Mouse (Mus musculus) cerebellum, adult 18-20 months (tissue): ENCODE results near the gene Casp8.
A peak's percentile ranks its signal among the peaks of the same experiment; 100 is the strongest.
"Not testable (repeated sequence)": the region's sequence is repeated elsewhere in the genome, so short reads cannot be mapped to it uniquely, and the experiment has no call there.

Source experiments
- DNase-seq, 2 experiments: peaks; one replicate each; pipeline ENCODE4 v3.0.0; 2021

The Casp8 gene

DNA sequence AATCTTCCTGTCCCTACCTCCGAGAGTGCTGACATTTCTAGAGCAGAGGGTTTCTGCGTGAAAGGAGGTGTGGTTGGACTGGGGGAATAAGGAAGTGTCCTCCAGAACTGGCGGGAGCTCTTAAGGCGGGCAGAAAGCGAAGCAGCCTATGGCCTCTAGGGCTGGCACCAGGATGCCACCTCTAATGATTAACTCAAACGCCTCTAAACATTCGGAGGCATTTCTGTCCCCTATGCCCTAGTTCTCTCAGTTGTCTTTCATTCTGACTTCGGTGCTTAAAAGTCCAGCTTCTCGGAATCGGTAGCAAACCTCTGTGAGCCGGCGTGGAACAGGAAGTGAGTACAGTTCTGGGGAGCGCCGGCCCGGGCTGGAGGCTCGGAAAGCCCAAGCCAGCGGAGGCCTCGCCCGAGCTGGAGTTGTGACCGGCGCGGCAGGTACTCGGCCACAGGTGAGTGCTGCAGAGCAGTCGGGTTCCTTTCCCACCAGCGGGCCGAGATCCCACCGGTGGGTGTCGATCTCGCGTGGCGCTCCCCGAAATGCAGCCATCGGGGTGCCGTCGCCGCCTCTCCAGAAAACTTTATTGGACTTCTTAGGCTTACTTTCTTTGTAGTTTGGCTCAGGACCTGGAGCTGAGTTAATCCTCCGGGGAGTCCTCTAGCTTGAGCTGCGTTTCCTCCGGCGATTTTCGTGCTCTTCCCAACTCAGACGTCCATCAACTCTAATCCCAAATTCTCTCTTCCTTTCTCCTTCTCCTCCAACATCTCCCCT, at the start of gene Casp8:
Casp8 (plus strand) TSS at position 84 of the 768 bp plus-strand sequence.
- DNase-seq: no peak

DNA sequence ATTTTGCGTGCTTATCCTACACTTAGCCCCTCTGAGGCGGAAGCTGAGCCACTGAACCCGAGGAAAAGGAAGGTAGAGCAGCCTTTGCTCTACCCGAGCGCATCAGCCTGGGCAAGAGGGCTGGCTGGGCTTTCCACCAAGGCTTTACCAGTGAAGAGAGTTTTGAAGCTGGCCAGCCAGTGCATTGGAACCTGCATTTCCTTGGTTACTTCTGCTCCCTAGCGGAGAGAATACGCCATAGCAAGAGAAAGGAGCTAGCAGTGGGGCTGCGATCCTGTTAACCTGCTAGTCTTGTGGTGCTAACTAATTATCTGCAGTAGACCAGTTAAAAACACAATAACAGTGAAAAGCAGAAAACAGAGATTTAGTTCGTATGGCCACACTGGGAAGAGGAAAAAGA, 48.3 kb upstream of the Casp8 start:
- DNase-seq: peak; percentile 70 to 75

DNA sequence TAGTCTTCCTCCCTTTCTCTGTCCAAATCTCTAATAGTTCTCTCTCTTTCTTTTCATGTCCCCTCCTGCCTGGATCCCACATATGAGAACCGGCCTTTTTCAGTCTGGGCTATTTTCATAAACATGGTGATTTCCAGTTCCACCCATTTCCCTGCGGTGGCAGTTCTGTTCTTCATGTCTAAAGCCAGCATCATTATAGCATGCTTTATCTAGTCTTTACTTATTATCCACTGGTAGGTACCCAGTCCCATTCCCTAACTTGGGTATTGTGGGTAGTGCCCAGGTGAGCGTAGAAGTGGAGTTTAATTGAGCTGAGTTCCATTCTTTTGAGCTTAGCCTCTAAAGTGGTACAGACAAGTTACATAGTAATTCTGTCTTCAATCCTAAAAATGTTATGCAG, 35.7 kb upstream of the Casp8 start:
- DNase-seq: no peak

DNA sequence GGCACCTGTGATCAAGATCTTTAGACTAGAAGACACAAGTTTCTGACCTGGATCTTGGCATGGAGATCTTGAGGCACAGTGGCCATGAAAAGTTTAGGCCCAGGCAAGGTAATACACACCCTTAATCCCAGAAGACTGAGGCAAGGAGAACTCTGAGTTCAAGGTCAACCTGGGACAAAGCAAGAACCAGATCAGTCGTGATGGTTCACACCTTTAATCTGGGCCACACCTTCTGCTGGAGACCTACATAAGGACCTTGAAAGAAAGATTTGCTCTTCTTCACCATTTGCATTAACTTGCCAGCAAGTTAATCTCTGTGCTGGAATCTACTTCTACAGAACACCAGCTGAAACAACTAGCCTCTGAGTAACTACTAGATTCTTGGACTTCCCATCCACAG, 34.6 kb upstream of the Casp8 start:
- no peak for DNase-seq

DNA sequence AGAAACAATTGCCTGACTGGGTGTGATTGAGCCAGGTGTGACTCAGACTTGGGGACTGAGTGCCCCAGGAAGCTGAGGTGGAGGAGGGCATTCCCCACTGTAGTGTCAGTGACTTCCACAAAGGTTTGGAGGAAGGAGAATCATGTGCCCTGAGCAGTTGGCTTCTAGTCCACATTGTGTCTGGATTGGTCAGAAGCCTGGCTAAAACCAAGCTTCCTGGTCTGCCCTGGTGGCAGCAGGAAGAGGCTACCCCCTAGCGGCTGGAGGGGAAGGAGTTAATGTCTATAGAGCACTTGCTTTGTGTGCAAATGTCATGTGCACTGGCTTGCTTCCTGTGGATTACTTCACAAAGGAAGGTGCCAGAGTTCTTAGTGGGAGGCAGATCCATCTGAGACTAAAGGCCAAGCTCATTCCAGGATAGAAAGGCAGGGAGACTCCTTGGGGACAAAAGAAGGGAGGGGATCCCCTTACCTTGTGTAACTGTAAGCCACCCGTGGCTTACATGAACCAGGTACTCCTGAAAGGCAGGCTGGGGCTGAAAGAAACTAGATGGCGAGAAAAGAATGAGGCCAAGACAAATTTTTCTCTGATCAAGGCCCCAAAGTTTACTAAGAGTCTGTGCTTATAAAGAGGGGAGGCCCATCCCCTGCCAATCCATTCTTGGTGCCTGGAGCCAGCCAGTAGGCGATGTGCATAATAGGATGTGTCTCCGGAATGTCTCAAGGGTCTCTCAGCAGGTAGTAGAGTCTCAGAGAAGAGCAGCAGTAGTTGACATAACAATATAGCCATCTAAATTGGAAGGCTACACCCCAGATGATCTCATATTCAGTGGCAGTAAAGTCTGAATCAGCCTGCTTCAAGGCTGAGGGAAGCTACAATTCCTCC, 33.5 kb upstream of the Casp8 start:
- DNase-seq: not testable (repeated sequence)

DNA sequence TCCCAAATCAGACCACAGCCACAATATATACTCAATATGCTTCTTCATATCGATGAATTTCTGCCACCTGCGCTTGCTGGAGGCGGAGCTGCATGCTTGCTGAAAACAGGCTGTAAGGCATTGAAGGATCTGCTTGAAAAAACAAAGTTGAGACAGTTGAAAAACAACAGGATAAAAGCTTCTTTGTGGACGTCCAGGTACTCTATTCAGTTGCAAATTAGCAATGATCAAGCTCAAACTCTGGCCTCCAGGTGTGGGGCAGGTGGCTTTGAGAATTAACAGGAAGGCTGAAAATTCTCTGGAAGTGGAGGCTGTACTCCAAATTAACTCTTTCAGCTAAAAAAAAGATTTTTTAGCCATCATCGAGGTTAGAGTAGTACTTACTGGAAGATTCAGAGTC, 32.6 kb upstream of the Casp8 start:
- DNase-seq: no peak

DNA sequence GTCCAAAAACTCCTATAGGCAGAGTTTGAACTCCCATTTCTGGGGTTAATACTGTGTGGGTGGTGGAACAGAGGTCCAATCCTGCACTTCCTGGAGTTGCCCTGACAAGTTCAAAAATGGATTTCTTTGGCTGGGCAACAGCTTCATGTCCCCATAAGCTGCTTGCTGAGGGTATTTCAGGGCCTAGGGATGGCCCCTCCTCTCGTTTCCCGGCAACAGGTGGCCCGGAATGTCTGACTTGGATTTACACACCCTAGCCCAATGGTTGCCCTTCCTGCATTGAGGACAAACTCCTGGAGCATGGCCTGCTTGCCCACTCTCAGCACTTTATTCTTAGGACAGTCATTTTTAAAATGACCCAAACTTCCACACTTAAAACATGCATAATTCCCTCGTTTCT, 28.7 kb upstream of the Casp8 start:
- not testable (repeated sequence) for DNase-seq

DNA sequence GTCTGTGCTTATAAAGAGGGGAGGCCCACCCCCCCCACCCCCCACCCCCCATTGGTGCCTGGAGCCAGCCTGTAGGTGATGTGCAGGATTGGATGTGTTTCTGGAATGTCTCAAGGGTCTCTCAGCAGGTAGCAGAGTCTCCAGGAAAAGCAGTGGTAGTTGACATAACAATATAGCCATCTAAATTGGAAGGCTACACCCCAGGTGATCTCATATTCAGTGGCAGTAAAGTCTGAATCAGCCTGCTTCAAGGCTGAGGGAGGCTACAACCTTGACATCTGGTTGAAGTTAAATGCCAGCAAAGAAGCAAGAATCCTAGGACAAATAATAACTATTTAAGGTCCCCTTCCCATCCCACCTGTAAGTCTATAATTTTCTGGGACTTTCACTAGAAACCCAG, 26.0 kb upstream of the Casp8 start:
- DNase-seq: no peak

DNA sequence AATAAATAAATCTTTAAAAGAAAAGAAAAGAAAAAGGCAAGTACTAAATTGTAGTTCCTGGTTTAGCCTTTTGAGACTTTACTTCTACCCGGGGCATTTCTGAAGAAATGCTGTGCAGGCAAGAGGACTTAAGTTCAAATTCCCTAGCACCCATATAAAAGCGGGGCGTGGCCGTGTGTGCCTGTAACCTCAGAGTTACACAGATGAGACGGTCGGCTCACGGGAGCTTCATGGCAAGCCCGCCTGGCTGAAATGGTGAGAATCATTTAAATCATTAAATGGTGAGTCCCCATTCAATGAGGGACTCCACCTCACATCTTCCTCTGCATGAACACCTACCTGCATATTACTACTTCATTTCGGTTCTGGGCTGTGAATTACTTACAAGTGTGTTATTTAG, 25.5 kb upstream of the Casp8 start:
- DNase-seq: no peak

DNA sequence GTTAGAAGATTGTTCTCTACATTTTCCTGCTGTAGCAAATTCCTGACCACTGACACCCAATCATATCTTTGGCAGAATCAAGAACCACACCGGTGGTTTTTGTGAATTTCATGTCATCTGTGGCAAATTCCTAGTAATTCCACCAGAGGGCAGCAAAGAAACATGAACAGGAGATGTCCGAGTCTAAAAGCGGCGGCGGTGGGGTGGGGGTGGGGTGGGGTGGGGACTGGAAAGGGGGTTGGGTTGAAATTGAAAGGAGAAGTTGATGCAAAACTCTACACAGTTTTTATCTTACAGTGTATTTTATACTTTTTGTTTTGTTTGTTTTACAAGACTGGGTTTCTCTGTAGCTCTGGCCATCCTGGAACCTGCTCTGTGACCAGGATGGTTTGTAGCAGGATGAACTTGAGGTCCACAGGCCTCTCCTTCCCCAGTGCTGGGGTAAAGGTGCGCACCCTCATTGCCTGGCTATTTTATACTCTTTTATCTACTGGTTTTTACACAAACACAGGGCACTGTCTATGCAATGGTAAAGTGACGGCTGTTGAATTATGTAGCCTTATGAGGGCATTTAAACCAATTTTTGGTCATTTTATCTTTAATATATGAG, 25.0 kb upstream of the Casp8 start:
- DNase-seq: peak; percentile 46 to 55

DNA sequence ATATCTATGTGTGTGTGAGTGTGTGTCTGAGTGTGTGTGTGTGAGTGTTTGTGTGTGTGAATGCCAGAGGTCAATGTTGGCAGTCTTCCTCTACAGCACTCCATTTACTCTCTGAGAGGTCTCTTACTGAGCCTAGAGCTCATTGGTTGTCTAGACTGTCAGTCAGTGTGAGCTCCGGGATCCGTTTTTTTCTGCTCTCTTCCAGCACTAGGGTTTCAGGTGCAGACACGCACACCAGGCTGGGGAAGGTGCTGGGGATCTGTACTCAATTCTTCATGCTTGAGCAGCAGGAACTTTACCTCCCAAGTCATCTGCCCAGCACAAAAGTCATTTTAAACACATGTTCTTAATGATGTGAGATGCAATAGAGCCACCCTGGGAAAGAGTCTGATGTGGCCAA, 23.1 kb upstream of the Casp8 start:
- no peak for DNase-seq

DNA sequence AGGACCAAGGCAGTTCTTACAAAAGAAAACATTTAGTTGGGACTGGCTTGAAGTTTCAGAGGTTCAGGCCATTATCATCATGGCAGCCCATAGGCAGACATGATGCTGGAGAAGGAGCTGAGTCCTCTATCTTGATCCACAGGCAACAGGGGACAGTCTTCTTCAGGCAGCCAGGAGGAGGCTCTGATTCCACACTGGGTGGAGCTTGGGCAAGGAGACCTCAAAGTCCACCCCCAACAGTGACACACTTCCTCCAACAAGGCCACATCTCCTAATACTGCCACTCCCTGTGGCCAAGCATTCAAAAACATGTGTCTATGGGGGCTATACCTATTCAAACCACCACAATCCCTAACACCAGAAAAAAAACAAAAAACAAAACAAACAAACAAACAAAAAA, 21.9 kb upstream of the Casp8 start:
- no peak for DNase-seq

DNA sequence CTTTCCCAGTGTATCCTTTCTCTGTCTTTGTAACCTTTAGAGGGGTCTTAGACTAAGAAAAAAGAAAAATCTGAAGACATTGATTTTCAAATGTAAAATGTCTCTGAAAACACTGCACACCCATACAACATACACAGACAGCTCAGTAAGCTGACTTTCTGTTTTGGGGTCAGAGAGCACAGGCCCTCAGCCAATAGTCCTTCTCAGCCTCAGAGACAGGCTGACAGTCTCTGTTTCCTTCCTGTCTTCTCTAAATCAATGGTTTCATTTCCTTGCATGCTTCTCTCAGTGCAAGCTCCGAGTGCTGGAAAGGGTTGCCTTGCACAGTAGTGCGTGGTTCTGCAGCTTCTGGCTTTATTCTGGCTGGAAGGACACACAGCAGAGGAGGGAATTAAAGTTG, 21.3 kb upstream of the Casp8 start:
- DNase-seq: no peak

DNA sequence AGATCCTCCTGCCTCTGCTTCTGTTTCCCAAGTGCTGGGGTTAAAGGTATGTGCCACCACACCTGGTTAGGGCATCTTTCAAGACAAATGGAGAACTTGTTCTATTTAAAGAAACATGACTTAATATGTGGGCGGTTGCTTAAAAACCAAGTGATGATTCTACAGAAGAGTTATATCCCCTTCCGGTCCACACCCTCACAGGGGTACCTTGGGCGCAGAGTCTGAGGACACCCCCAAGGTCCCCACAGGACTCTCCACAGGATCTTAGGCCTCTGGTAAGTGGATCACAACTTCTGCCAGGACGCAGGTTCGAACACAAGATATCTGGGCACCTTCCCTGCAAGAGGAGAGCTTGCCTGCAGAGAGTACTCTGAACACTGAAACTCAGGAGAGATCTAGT, 19.8 kb upstream of the Casp8 start:
- DNase-seq: no peak

DNA sequence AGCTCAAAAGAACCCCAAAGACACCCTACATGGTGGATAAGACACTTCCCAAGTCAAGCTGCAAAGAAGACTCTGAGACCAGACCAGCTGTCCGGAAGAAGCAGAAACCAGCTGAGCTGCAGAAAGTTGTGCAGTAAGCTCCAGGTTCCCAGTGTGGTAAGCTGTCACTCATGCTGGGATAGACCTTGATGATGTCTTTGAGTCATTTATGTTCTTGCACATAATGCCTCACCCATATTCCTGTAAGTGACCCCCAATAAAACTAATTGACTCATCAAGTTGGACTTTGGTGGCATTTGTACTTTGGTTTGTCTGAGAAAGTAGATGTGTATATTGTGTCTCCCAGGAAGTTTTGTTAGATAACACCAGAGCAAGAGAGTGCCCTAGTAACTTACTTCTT, 17.6 kb upstream of the Casp8 start:
- DNase-seq: no peak

DNA sequence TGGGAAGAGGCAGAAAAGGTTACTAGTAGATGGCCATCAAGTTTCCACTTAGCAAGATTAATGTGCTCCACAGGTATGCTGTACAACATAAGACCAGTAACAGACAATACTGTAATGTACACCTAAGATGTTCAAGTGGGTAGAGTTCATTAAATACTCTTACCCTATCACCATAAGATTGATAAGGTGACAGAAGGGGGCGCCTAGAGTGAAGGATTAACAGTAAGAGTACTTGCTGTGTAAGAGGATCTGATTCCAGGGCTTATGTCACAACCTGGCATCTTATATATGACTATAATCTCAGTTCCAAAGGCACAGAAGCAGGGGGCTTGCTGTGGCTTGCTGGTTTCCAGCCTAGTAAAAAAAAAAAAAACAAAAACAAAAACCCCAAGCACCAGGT, 16.9 kb upstream of the Casp8 start:
- DNase-seq: no peak

DNA sequence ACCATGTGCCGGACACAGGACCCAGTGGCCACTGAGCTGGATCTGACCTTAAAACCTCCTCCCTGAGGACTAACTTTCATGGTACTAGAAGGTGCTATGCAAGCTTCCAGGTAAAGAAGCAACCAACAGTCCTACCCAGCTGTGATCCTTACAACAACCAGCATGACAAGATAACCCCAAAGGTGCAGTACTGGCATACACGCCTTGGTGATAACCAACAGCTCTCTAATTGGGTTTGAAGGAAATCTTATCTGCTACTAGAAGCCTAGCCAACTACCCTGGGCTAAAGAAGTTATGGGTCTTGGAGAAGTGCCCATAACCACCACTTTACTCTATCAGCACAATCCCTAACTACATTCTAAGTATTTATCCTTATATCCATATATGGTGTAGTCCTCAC, 8.9 kb upstream of the Casp8 start:
- DNase-seq: no peak

DNA sequence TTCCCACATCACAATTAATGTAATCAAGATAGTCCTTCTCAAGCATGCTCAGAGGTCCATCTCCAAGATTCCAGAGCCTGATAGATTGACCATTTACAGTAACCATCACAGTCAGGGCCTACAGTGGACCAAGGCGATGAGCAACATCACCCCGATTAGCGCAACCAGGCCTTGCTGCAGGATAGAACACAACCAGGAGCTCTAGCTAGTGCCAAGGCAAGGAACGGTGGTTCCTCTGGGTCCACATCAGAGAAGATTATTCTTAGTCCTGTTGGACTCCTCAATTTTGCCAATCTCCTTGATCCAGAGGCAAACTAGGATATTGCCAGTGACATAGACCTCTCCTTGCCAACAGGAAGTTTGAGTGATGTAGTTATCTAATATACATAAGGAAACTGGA, 6.8 kb upstream of the Casp8 start:
- DNase-seq: no peak

DNA sequence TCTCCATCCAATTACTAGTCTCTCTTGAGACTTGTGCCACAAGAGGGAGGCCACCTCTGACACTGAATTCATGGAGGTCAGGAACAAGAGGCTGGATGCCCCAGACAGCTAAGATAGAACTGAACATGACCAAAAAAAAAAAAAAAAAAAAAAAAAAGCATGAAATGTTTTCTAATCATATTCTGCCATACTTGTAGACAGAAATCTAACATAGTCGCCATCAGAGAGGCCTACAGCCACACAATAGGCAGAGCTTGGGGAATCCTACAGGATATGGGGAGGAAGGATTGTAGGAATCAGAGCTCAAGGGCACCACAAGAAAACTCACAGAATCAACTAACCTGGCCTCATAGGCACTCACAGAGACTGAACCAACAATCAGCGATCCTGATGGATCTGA, 469 bp upstream of the Casp8 start:
- no peak for DNase-seq

DNA sequence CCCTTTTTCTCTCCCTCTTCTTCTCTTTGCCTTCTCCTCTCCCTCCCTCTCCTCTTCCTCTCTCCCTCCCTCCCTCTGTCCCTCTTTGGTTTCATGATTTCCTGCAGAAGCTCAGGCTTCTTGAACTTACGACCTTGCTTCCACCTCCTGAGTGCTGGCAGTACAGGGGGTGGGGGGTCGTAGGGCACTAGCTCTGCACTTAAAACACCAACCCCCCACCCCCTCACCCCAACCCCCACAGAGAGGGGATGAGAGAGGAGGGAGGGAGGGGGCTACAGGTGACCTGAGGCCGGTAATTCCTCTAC, 837 bp downstream of the Casp8 start:
- no peak for DNase-seq

DNA sequence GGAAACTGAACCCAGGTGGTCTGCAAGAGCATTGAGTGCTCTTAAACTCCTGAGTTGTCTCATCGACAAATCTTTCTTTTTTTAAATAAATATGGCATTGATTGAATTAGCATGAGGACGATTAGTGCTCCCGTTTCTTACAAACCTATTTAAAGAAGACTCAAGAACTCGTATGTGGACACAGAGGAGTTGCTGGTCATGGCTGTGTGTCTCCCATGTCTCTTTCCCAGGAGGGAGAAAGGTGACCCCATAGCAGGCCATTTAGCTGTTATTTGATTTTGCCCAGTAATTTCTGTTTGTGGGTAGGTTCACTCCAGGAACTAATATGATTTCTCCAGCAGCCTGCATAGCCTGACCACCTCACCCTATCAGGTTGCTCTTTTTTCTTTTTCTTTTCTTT, 1.7 kb downstream of the Casp8 start:
- DNase-seq: no peak

DNA sequence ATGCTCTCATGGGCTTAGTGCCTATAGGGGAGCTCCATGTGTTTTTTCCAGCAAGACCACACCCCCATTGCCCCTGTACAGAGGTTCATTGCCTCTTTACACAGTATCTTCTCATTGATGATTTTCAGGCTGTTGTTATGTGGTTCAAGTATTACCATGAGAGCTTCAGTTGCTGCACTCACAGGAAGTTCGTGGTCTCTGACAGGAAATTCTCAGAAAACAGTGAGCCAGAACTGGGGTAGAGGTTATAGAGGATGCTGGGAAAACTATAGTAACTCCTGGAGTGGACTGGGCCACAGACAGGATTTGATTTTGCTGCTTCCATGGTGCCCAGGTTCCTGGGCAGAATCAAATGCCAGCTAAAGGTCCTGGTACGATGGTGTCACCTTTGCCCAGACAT, 2.2 kb downstream of the Casp8 start:
- no peak for DNase-seq

DNA sequence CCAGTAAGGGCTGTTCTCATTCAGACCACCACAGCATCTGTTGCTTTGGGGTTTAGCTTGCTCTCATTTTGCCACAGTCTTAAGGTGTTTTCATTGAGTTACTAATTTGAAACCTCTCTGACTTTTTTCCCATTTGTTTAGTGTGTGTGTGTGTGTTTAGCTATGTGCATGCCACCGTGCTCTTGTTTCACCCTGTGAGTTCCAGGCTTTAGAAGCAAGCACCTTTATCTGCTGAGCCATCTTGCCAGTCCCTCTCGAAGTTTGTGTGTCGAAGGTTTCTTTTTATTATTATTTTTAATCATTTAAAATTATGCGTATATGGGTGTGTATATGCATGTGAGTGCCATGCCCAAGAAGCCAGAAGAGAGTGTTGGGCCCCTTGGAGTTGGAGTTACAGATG, 3.7 kb downstream of the Casp8 start:
- DNase-seq: no peak

DNA sequence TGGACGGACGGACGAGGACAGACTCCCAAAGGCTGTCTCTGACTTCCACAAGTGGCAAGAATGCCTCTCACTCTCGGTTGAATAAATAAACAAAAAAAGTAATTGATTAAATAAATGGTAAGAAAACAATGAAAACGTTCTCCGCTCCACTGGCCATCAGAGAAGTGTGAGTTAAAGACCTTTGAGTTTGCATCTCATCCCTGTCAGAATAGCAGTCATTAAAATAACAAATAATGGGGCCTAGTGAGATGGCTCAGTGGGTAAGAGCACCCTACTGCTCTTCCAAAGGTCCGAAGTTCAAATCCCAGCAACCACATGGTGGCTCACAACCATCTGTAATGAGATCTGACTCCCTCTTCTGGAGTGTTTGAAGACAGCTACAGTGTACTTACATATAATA, 5.5 kb downstream of the Casp8 start:
- not testable (repeated sequence) for DNase-seq
